Comparison of ENCODE assay signal across 12 mouse cellular contexts in the genomic region with DNA sequence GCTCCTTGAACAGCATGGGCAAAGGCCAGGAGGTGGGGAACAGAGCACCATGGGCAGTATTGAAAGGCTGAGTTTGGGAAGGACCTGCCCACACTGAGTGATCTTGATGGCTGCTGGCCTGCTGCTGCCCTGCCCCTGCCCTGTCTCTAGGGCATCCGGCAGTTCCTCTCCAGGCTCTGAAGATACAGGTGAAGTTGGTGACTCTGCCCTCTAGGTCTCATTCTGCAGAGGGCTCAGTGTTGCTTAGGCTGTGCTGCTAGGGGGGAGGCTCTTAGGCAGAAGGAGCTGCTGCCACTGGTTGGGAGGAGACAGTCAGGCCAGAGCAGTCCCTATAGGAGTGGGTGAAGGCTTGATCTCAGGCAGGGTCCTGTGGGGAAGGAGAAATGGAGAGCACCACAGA. TPM values are rescaled to one million over a fixed set of nuclear protein-coding genes. Genes with fewer than 3 reads are reported as not detected.
A peak's percentile ranks its signal among the peaks of the same experiment; 100 is the strongest.
DNase-seq lines count a peak whose midpoint lies in the region; ATAC-seq lines count a peak whose summit lies in the region.
"Had no signal": no experiment of that assay in that cellular context is flagged by ENCODE, and none has a peak within 500 bp of the region (broad histone marks: within the 10 kb centered on the region; RNA-seq: fewer than 3 reads in every experiment).

No protein-coding gene starts in this region.

- H3K4me2 ChIP-seq in embryonic facial prominence, embryonic 12.5 days (replicated peaks), result no peak overlapping the region; the same call in 1 of the 2 replicates
- peak overlapping the region; percentile 8; the same call in 1 of the 2 replicates for H3K4me2 ChIP-seq in liver, embryonic 13.5 days
- H3K4me2 ChIP-seq in liver, embryonic 12.5 days, result no peak overlapping the region
- no peak overlapping the region for H3K4me2 ChIP-seq in limb, embryonic 12.5 days
- H3K4me2 ChIP-seq in hindbrain, embryonic 11.5 days (replicated peaks; ENCODE audit: low read depth, low read length), result no peak overlapping the region

- H3K27ac ChIP-seq in embryonic facial prominence, embryonic 12.5 days, result peak overlapping the region; percentile 37; the same call in 1 of the 2 replicates
- H3K27ac ChIP-seq in embryonic facial prominence, embryonic 10.5 days (replicated peaks), result no peak overlapping the region; the same call in 1 of the 2 replicates
- no peak overlapping the region for H3K27ac ChIP-seq in liver, embryonic 13.5 days
- no peak overlapping the region for H3K27ac ChIP-seq in liver, embryonic 12.5 days
- H3K27ac ChIP-seq in limb, embryonic 12.5 days, result peak overlapping the region; percentile 60; the same call in 1 of the 2 replicates
- H3K27ac ChIP-seq in hindbrain, embryonic 11.5 days (ENCODE audit: low read depth, low read length), result no peak overlapping the region

- no peaks in the 10 kb centered on the region for H3K9me3 ChIP-seq in embryonic facial prominence, embryonic 12.5 days
- H3K9me3 ChIP-seq in embryonic facial prominence, embryonic 10.5 days, result no peaks in the 10 kb centered on the region
- H3K9me3 ChIP-seq in liver, embryonic 13.5 days (replicated peaks), result no peaks in the 10 kb centered on the region
- no peaks in the 10 kb centered on the region for H3K9me3 ChIP-seq in liver, embryonic 12.5 days (replicated peaks)
- H3K9me3 ChIP-seq in limb, embryonic 12.5 days, result no peaks in the 10 kb centered on the region
- no peaks in the 10 kb centered on the region for H3K9me3 ChIP-seq in hindbrain, embryonic 11.5 days (ENCODE audit: control insufficient read depth, low read length)

- DNase-seq in embryonic facial prominence, embryonic 10.5 days (ENCODE audit: low spot score), result no peak
- DNase-seq in liver, embryonic 13.5 days, result no peak
- DNase-seq in thymus, adult 18-20 months, result peak; percentile 51 to 69
- no peak for DNase-seq in hindbrain, embryonic 11.5 days (ENCODE audit: low spot score)
- DNase-seq in ovary, postnatal 10 days (ENCODE audit: low spot score), result no peak
- DNase-seq: cerebellum, postnatal 14 days; heart, postnatal 36 days had no signal

- H3K4me3 ChIP-seq in embryonic facial prominence, embryonic 12.5 days, result no peak overlapping the region
- no peak overlapping the region for H3K4me3 ChIP-seq in embryonic facial prominence, embryonic 10.5 days
- H3K4me3 ChIP-seq in liver, embryonic 13.5 days (replicated peaks), result no peak overlapping the region
- H3K4me3 ChIP-seq in liver, embryonic 12.5 days, result no peak overlapping the region
- no peak overlapping the region for H3K4me3 ChIP-seq in limb, embryonic 12.5 days (replicated peaks)
- no peak overlapping the region for H3K4me3 ChIP-seq in hindbrain, embryonic 11.5 days (ENCODE audit: low read depth, low read length)

- H3K27me3 ChIP-seq in embryonic facial prominence, embryonic 12.5 days, result no peaks in the 10 kb centered on the region
- H3K27me3 ChIP-seq in embryonic facial prominence, embryonic 10.5 days (replicated peaks; ENCODE audit: low read depth, poor library complexity, severe bottlenecking), result peaks cover 6% of the 10 kb centered on the region
- H3K27me3 ChIP-seq in liver, embryonic 13.5 days, result peaks cover 3% of the 10 kb centered on the region; the same call in 1 of the 2 replicates
- no peaks in the 10 kb centered on the region; the same call in 1 of the 2 replicates for H3K27me3 ChIP-seq in liver, embryonic 12.5 days (replicated peaks)
- no peaks in the 10 kb centered on the region for H3K27me3 ChIP-seq in limb, embryonic 12.5 days
- no peaks in the 10 kb centered on the region for H3K27me3 ChIP-seq in hindbrain, embryonic 11.5 days (ENCODE audit: control insufficient read depth, insufficient read depth, low read length)

- peaks cover 6% of the 10 kb centered on the region; the same call in 1 of the 2 replicates for H3K36me3 ChIP-seq in embryonic facial prominence, embryonic 12.5 days
- H3K36me3 ChIP-seq in embryonic facial prominence, embryonic 10.5 days (replicated peaks), result peaks cover 25% of the 10 kb centered on the region
- peaks cover 8% of the 10 kb centered on the region for H3K36me3 ChIP-seq in liver, embryonic 13.5 days
- H3K36me3 ChIP-seq in liver, embryonic 12.5 days, result peaks cover 16% of the 10 kb centered on the region; the same call in 1 of the 2 replicates
- peaks cover 14% of the 10 kb centered on the region; the same call in 1 of the 2 replicates for H3K36me3 ChIP-seq in limb, embryonic 12.5 days
- H3K36me3 ChIP-seq in hindbrain, embryonic 11.5 days (ENCODE audit: control insufficient read depth, insufficient read depth, low read length), result no peaks in the 10 kb centered on the region

- no peak for ATAC-seq in embryonic facial prominence, embryonic 12.5 days (ENCODE audit: insufficient number of reproducible peaks, insufficient read depth, low FRiP score, low TSS enrichment)
- ATAC-seq in liver, embryonic 13.5 days (ENCODE audit: low read depth), result no peak
- no peak for ATAC-seq in liver, embryonic 12.5 days
- no peak for ATAC-seq in limb, embryonic 12.5 days (ENCODE audit: insufficient number of reproducible peaks, insufficient read depth, low FRiP score, low TSS enrichment, low read depth)
- no peak for ATAC-seq in hindbrain, embryonic 11.5 days (ENCODE audit: low FRiP score)
- ATAC-seq: forebrain, embryonic 16.5 days had no signal

- peaks cover 44% of the 10 kb centered on the region for H3K4me1 ChIP-seq in embryonic facial prominence, embryonic 12.5 days
- H3K4me1 ChIP-seq in embryonic facial prominence, embryonic 10.5 days, result peaks cover 43% of the 10 kb centered on the region
- peaks cover 49% of the 10 kb centered on the region for H3K4me1 ChIP-seq in liver, embryonic 13.5 days (replicated peaks)
- H3K4me1 ChIP-seq in liver, embryonic 12.5 days, result peaks cover 48% of the 10 kb centered on the region
- peaks cover 40% of the 10 kb centered on the region for H3K4me1 ChIP-seq in limb, embryonic 12.5 days (replicated peaks)
- peaks cover 3% of the 10 kb centered on the region; the same call in 1 of the 2 replicates for H3K4me1 ChIP-seq in hindbrain, embryonic 11.5 days (replicated peaks; ENCODE audit: control insufficient read depth, insufficient read depth, low read length)

- H3K9ac ChIP-seq in embryonic facial prominence, embryonic 12.5 days, result no peak overlapping the region; the same call in 1 of the 2 replicates
- H3K9ac ChIP-seq in liver, embryonic 13.5 days, result 0 out of 2 replicates have a peak overlapping the region, but pooled peaks have one; percentile 9
- H3K9ac ChIP-seq in liver, embryonic 12.5 days, result no peak overlapping the region
- no peak overlapping the region for H3K9ac ChIP-seq in limb, embryonic 12.5 days (replicated peaks)
- no peak overlapping the region for H3K9ac ChIP-seq in hindbrain, embryonic 11.5 days (ENCODE audit: low read depth, low read length)

- 61% methylated on average over 1 of the region's 1 CpGs for WGBS in embryonic facial prominence, embryonic 12.5 days
- 77% methylated on average over 1 of the region's 1 CpGs for WGBS in embryonic facial prominence, embryonic 10.5 days
- 57% methylated on average over 1 of the region's 1 CpGs for WGBS in liver, embryonic 13.5 days (ENCODE audit: insufficient replicate concordance)
- 83% methylated on average over 1 of the region's 1 CpGs for WGBS in liver, embryonic 12.5 days (ENCODE audit: insufficient replicate concordance)
- 90% methylated on average over 1 of the region's 1 CpGs for WGBS in limb, embryonic 12.5 days
- 82% methylated on average over 1 of the region's 1 CpGs for WGBS in hindbrain, embryonic 11.5 days

RNA-seq across cellular contexts. Expression of a gene that starts 3.0 kb away (rescaled TPM):
- polyA plus RNA-seq in embryonic facial prominence, embryonic 12.5 days (2016; fragmentation: Nextera tagmentation; extraction: Ambion mirVana), result 4.6 and 4.7 TPM in 2 replicates
- polyA plus RNA-seq in embryonic facial prominence, embryonic 10.5 days (2016; fragmentation: Nextera tagmentation; extraction: Ambion mirVana), result 4.6 and 4.8 TPM in 2 replicates
- 2.1 and 2.3 TPM in 2 replicates for polyA plus RNA-seq in liver, embryonic 13.5 days (2015; fragmentation: Nextera tagmentation; extraction: Ambion mirVana)
- 3.4 and 3.8 TPM in 2 replicates for polyA plus RNA-seq in liver, embryonic 12.5 days (2016; fragmentation: Nextera tagmentation; extraction: Ambion mirVana)
- polyA plus RNA-seq in limb, embryonic 12.5 days (2016; fragmentation: Nextera tagmentation; extraction: Ambion mirVana), result 5.1 and 5.6 TPM in 2 replicates
- polyA plus RNA-seq in hindbrain, embryonic 11.5 days (2014; fragmentation: Nextera tagmentation; extraction: Ambion mirVana), result 1.8 and 2.6 TPM in 2 replicates

RNA-seq across cellular contexts. Expression of a gene that starts 25.2 kb away (rescaled TPM):
- polyA plus RNA-seq in embryonic facial prominence, embryonic 12.5 days (2016; fragmentation: Nextera tagmentation; extraction: Ambion mirVana), result not detected in 2 replicates
- not detected in 2 replicates for polyA plus RNA-seq in embryonic facial prominence, embryonic 10.5 days (2016; fragmentation: Nextera tagmentation; extraction: Ambion mirVana)
- polyA plus RNA-seq in liver, embryonic 13.5 days (2015; fragmentation: Nextera tagmentation; extraction: Ambion mirVana), result not detected in 2 replicates
- not detected in 2 replicates for polyA plus RNA-seq in liver, embryonic 12.5 days (2016; fragmentation: Nextera tagmentation; extraction: Ambion mirVana)
- not detected in 2 replicates for polyA plus RNA-seq in limb, embryonic 12.5 days (2016; fragmentation: Nextera tagmentation; extraction: Ambion mirVana)
- polyA plus RNA-seq in hindbrain, embryonic 11.5 days (2014; fragmentation: Nextera tagmentation; extraction: Ambion mirVana), result not detected in 2 replicates
- polyA plus RNA-seq: forebrain, embryonic 16.5 days; large intestine, adult 2 months had no signal

RNA-seq across cellular contexts. Expression of a gene that starts 32.3 kb away (rescaled TPM):
- not detected in 2 replicates for polyA plus RNA-seq in embryonic facial prominence, embryonic 12.5 days (2016; fragmentation: Nextera tagmentation; extraction: Ambion mirVana)
- 0.36 TPM in 1 of 2 replicates, not detected in the other for polyA plus RNA-seq in embryonic facial prominence, embryonic 10.5 days (2016; fragmentation: Nextera tagmentation; extraction: Ambion mirVana)
- not detected in 2 replicates for polyA plus RNA-seq in liver, embryonic 13.5 days (2015; fragmentation: Nextera tagmentation; extraction: Ambion mirVana)
- not detected in 2 replicates for polyA plus RNA-seq in liver, embryonic 12.5 days (2016; fragmentation: Nextera tagmentation; extraction: Ambion mirVana)
- polyA plus RNA-seq in limb, embryonic 12.5 days (2016; fragmentation: Nextera tagmentation; extraction: Ambion mirVana), result 0.51 TPM in 1 of 2 replicates, not detected in the other
- not detected in 2 replicates for polyA plus RNA-seq in hindbrain, embryonic 11.5 days (2014; fragmentation: Nextera tagmentation; extraction: Ambion mirVana)
- polyA plus RNA-seq: forebrain, embryonic 16.5 days had no signal

RNA-seq across cellular contexts. Expression of a gene that starts 42.0 kb away (rescaled TPM):
- polyA plus RNA-seq in embryonic facial prominence, embryonic 12.5 days (2016; fragmentation: Nextera tagmentation; extraction: Ambion mirVana), result not detected in 2 replicates
- not detected in 2 replicates for polyA plus RNA-seq in embryonic facial prominence, embryonic 10.5 days (2016; fragmentation: Nextera tagmentation; extraction: Ambion mirVana)
- not detected in 2 replicates for polyA plus RNA-seq in liver, embryonic 13.5 days (2015; fragmentation: Nextera tagmentation; extraction: Ambion mirVana)
- not detected in 2 replicates for polyA plus RNA-seq in liver, embryonic 12.5 days (2016; fragmentation: Nextera tagmentation; extraction: Ambion mirVana)
- polyA plus RNA-seq in limb, embryonic 12.5 days (2016; fragmentation: Nextera tagmentation; extraction: Ambion mirVana), result not detected in 2 replicates
- not detected in 2 replicates for polyA plus RNA-seq in hindbrain, embryonic 11.5 days (2014; fragmentation: Nextera tagmentation; extraction: Ambion mirVana)
- polyA plus RNA-seq: forebrain, embryonic 16.5 days had no signal

RNA-seq across cellular contexts. Expression of a gene that starts 47.2 kb away (rescaled TPM):
- polyA plus RNA-seq in embryonic facial prominence, embryonic 12.5 days (2016; fragmentation: Nextera tagmentation; extraction: Ambion mirVana), result not detected in 2 replicates
- not detected in 2 replicates for polyA plus RNA-seq in embryonic facial prominence, embryonic 10.5 days (2016; fragmentation: Nextera tagmentation; extraction: Ambion mirVana)
- not detected in 2 replicates for polyA plus RNA-seq in liver, embryonic 13.5 days (2015; fragmentation: Nextera tagmentation; extraction: Ambion mirVana)
- polyA plus RNA-seq in liver, embryonic 12.5 days (2016; fragmentation: Nextera tagmentation; extraction: Ambion mirVana), result not detected in 2 replicates
- polyA plus RNA-seq in limb, embryonic 12.5 days (2016; fragmentation: Nextera tagmentation; extraction: Ambion mirVana), result not detected in 2 replicates
- polyA plus RNA-seq in hindbrain, embryonic 11.5 days (2014; fragmentation: Nextera tagmentation; extraction: Ambion mirVana), result not detected in 2 replicates
- polyA plus RNA-seq: forebrain, embryonic 16.5 days; large intestine, adult 2 months had no signal

Comparison
In these comparisons a context has a peak if more than half of its experiments do, and no peak if none do; other contexts are left out.
1. H3K27ac ChIP-seq: peak in embryonic facial prominence, embryonic 12.5 days (single experiment) and limb, embryonic 12.5 days (single experiment); none in embryonic facial prominence, embryonic 10.5 days (single experiment), liver, embryonic 13.5 days (single experiment), liver, embryonic 12.5 days (single experiment) and hindbrain, embryonic 11.5 days (single experiment).
2. DNase-seq: peak in thymus, adult 18-20 months (2 of 2); none in embryonic facial prominence, embryonic 10.5 days (single experiment), liver, embryonic 13.5 days (single experiment), hindbrain, embryonic 11.5 days (single experiment) and ovary, postnatal 10 days (single experiment).